Mouse (Mus musculus): ENCODE data around the gene Slc25a43.

Gene Slc25a43

GRCm38 (mm10) chrX:36794571-36794970, 51.1 kb downstream of the Slc25a43 start:
- peak; percentile 32 for DNase-seq

- DNase-seq, result peak; percentile 93
Observed at GRCm38 (mm10) chrX:36795424-36796162, 52.1 kb downstream of the Slc25a43 start, which contains the start of gene Slc25a5. Slc25a5 (plus strand) TSS chrX:36795651.

- DNase-seq, result peak; percentile 87
Observed at GRCm38 (mm10) chrX:36796163-36796581, 52.7 kb downstream of the Slc25a43 start.

GRCm38 (mm10) chrX:36796734-36797133, 53.3 kb downstream of the Slc25a43 start:
- peak; percentile 51 for DNase-seq

- no peak for DNase-seq
Observed at GRCm38 (mm10) chrX:36799131-36799879, 55.8 kb downstream of the Slc25a43 start.

GRCm38 (mm10) chrX:36803189-36803588, 59.7 kb downstream of the Slc25a43 start:
- no peak for DNase-seq

- DNase-seq, result no peak
Observed at GRCm38 (mm10) chrX:36804196-36804595, 60.7 kb downstream of the Slc25a43 start.

GRCm38 (mm10) chrX:36805466-36806235, 62.2 kb downstream of the Slc25a43 start:
- DNase-seq, result no peak

- peak; percentile 91 for DNase-seq
Observed at GRCm38 (mm10) chrX:36807360-36808317, 64.2 kb downstream of the Slc25a43 start.

GRCm38 (mm10) chrX:36808318-36808683, 64.8 kb downstream of the Slc25a43 start:
- peak; percentile 31 for DNase-seq

GRCm38 (mm10) chrX:36811377-36811776, 67.9 kb downstream of the Slc25a43 start:
- no peak for DNase-seq

GRCm38 (mm10) chrX:36814161-36814836, 70.8 kb downstream of the Slc25a43 start:
- no peak for DNase-seq

- no peak for DNase-seq
Observed at GRCm38 (mm10) chrX:36815022-36815421, 71.6 kb downstream of the Slc25a43 start.

- DNase-seq, result no peak
Observed at GRCm38 (mm10) chrX:36815439-36815838, 72.0 kb downstream of the Slc25a43 start.

- peak; percentile 23 for DNase-seq
Observed at GRCm38 (mm10) chrX:36816368-36816899, 73.0 kb downstream of the Slc25a43 start.

- DNase-seq, result no peak
Observed at GRCm38 (mm10) chrX:36816953-36817441, 73.5 kb downstream of the Slc25a43 start.

- DNase-seq, result no peak
Observed at GRCm38 (mm10) chrX:36819575-36819974, 76.1 kb downstream of the Slc25a43 start.

- DNase-seq, result no peak
Observed at GRCm38 (mm10) chrX:36820201-36820600, 76.7 kb downstream of the Slc25a43 start.

- DNase-seq, result no peak
Observed at GRCm38 (mm10) chrX:36823932-36824711, 80.7 kb downstream of the Slc25a43 start.

- DNase-seq, result no peak
Observed at GRCm38 (mm10) chrX:36825032-36825431, 81.6 kb downstream of the Slc25a43 start.

Measured in cerebellum, adult 9-11 months (tissue).